Mouse (Mus musculus) spleen, adult 18-20 months (tissue): ENCODE results near the gene Gpr119.

Experiments used
- DNase-seq, 2 experiments: peaks; one replicate each; pipeline ENCODE4 v3.0.0; 2022; ENCODE audit warnings: mixed read lengths in 2 of 2

Gpr119 gene

GRCm38 (mm10) chrX:48674171-48674570 is at the start of gene Gpr119:
Gene Gpr119 (minus strand): TSS chrX:48674478.
- no peak for DNase-seq

DNA sequence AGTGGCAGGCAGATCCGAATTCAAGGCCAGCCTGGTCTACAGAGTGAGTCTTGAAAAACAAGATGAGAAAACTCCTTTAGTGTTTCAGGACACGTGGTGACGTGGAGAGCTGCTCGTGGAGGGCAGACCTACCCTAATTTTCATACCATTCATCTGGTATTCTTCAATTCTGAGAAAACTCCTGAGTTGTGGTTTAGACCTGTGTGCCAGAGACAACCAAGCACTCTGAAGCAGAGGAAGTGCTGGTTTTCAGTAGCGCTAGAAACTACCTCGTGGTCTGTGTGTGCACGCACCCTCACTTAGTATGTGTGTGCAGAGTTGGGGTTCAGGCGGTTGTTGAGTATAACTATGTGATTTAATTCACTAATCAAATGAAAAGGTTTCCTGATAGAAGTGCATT is 38.6 kb upstream of the Gpr119 start:
- no peak for DNase-seq

GRCm38 (mm10) chrX:48709701-48710100 is 35.4 kb upstream of the Gpr119 start:
- DNase-seq, result no peak

DNA sequence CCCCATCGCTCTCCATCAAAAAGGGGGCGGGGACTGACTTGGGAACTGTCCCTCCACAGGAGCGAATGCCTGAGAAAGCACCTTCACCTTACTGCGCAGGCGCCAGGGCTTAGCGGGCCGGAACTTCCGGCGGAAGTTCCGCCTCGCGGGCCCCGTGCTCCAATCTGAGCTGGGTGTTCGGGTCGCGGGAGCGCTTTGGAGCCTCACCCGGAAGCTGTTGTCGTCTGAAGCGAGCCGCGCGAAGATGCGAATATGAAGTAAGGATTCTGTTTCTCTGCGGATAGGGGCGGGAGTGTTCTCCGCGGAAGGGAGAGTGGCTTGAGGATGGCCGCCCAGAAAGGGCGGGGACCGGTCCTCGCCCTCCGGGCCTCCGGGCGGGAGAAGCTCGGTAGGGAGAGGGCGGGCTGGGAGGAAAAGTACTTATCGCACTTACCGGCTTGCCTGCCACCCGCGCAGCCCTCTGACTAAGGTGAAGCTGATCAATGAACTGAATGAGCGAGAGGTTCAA is 20.6 kb upstream of the Gpr119 start, which contains the start of gene Rbmx2:
Rbmx2 (plus strand) TSS at position 141 of the 508 bp plus-strand sequence.
- DNase-seq, result peak; percentile 78 to 79

DNA sequence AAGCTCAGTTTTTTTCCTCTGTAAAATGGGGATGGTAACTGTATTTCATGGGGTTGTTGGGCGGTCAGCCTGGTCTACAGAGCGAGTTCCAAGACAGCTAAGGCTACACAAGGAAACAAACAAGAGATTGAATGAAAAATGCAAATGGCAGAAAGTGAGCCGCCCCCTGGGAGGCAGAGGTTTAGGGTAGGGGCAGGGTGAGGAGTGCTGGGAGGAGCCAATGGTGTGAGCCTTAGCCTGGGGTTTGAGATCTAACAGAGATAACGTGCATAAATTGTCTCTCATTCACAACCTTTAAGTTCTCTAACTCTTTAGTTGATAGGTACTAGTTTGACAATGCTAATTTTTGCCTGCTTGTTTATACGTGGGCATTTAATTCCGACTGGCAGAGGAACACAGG is 20.2 kb upstream of the Gpr119 start:
- DNase-seq, result no peak

DNA sequence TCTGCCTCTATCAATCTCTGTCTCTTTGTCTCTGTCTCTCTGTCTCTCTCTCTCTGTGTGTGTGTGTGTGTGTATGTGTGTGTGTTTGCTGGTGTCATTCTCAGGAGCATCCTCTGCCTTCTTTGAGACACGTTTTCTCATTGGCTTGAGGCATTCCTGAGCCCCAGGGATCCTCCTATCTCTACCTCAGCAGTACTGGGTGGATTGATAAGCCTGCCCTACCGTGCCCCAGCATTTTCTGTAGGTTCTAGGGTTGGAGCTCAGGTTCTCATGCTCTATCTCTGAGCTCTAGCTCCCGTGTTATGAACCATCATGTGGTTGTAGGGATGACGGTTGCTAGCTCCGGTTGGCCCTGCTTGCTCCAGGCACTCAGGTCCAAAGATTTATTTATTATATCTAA is 9.6 kb upstream of the Gpr119 start:
- DNase-seq, result no peak

DNA sequence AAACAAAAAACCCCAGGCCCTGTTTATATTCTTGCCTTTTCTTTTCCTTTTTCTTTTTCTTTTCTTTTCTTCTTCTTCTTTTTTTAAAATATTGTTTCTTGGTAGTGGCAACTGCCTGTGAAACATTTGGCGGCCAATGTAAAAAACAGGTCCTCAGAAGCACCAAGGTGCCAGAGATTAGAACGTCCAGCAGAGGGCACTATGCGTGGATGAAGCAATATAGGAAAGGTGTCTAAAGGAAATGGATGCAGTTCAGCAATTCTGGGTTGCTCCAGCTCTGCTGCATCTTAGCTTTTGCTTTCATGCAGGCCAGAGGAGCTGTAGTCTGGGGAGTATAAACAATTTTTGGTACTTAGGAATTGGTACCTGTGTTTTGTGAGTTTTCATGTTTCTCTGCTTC is 9.2 kb upstream of the Gpr119 start:
- peak in 1 of 2 experiments; percentile 39 for DNase-seq

DNA sequence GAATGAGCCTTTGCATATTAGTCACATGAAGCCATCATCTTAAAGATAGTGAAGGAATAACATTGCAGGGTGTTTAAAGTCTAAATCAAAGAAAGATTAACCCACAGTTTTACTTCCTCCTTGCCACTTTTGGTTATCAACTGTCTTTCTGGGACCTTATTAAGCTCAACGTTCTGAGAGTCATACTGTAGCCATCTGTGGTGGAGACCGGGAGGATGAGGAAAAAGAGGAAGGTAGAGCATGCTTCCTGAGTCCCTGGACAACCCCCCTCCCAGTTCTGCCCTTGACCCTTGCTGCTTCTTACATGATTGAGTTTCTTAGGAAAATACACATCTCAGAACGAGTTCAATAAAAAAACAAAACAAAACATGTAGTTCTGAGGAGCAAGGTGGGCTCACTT is 2.6 kb downstream of the Gpr119 start:
- DNase-seq, result no peak

DNA sequence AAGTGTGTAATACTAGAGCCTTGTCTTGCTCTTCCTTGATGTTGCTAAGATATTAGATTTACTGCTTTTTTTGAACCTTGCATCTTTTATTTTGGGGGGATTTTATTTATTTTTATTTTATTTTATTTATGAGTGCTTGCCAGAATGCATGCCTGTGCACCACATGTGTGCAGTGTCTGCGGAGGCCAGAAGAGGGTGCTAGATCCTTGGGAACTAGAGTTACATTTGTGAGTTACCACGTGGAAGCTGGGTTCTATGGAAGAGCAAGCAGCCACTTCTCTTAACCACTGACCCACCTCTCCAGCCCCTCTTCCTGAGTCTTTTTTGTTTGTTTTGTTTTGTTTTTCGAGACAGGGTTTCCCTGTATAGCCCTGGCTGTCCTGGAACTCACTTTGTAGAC is 4.7 kb downstream of the Gpr119 start:
- no peak for DNase-seq

DNA sequence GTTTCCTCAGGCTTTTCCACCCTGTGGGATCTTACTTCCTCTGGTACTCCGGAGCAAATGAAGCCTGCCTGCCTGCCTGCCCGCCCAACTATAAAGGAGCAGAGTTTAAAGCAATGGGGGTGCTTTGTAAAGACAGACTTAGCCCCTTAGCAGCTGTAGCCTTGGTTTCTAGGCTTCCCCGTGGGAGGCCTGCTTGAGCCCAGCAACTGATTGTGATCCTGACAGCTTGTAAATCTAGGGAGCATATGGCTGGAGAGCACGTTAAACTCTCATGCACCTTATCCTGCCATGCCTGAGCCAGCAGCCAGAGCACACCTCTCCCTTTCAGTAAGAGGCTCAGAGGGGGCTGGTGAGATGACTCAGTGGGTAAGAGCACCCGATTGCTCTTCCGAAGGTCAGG is 7.5 kb downstream of the Gpr119 start:
- DNase-seq, result no peak

DNA sequence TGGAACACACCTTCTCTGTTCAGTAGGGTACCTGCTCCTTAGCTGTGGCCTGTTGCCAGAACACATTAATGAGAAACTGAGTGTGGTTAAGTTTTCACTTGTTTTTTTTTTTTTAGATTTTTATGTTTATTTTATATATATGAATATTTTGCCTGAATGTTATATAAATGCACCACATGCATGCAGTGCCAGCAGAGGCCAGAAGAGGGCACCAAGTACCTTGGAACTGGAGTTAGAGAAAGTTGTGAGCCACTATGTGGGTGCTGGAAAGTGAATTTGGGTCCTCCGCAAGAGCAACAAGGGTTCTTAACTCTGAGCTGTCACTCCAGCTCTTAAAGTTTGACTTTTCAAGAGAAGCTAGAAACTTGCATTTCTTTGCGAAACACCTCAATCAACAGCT is 30.2 kb downstream of the Gpr119 start:
- DNase-seq, result peak; percentile 18 to 37

DNA sequence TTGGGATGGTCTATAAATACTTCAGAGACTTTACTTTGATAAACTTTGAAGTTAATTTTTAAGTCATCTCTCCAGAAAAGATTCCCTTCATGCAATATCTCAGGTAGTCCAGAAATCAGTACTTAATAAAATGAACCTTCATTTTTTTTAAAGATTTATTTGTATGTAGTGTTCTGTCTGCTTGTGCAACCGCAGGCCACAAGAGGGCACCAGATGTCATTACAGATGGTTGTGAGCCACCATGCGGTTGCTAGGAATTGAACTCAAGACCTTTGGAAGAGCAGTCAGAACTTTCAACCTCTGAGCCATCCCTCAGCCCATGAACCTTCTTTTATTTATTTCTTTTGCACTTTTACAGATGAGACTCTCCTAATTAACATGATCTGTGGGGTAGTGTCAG is 37.2 kb downstream of the Gpr119 start:
- DNase-seq, result peak in 1 of 2 experiments; percentile 3

DNA sequence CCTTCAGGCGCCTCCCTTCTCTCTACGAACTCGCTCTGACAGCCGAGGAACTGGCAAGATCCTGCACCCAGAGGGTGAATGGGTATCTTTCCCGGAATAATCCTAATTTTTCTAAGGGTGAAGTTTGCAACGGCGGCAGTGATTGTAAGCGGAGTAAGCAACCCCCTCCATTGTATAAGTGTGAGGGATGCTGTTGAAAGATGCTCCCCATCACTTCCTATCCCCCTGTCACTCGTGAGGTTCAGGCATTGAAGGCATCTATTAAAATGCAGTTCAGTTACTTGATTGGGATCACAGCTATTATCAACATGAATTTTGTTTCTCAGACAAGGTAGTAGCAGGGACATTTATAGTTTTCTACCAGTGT is 50.2 kb downstream of the Gpr119 start:
- DNase-seq, result no peak

DNA sequence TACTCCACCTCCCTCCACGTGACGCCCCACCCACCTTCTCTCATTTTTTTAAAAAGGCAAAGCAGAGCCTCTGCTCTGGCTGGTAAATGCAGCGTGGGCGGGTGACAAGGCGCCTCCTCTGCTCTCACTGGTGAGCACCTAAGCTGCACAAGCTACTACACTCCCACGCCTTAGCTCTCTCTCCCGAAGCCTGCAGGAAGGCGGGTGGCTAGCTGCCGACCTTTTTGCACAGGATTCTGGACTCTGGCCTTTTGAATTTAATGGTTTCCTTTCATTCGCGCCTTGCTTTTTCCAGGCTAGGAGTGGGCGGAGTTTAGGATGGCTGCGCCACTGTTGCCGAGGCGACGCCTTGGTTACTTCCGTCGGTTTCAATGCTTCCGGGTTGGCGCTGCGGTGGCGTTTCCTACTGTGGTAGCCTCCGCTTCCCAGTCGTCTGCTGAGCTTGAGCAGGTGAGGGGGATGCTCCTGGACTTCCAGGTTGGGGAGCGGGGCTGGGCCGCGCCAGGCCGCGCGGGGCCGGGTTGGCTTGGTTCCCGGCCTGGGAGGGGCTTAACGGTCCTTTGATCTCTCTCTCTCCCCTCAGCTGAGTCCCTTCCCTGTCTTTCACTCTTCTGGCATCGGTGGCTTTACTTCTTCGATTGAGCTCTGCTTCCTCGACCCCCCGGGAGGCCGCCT is 50.8 kb downstream of the Gpr119 start, which contains the start of gene Slc25a14:
Slc25a14 (plus strand) TSS at position 35 of the 675 bp plus-strand sequence.
- DNase-seq, result peak; percentile 55 to 60

DNA sequence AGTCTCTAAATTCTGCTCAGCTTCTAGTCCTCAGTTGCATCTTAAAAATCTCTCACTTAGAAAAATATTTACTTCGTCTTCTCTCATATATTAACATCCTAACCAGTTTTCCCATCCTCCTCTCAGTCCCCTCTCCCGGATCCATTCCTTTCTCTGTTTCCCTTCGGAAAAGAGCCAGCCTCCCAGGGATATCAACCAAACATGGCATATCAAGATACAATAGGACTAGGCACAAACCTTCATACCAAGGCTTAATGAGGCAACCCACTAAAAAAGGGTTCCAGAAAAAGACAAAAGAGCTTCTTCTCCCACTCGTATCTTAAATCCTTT is 51.3 kb downstream of the Gpr119 start:
- DNase-seq, result no peak
